Mouse (Mus musculus) ES-E14 (cell line): Measurements from ENCODE around the gene Sh3pxd2a. TPM values are rescaled to one million over a fixed set of nuclear protein-coding genes. Genes with fewer than 3 reads are reported as not detected.

Experiments used
- DNase-seq: peaks from one replicate; pipeline ENCODE4 v3.0.0-alpha.2; 2013; ENCODE audit warnings: low read depth, low spot score
- H3K27ac ChIP-seq: 2 replicates; pipeline ENCODE4 v1.5.1; 2012; ENCODE audit warnings: low read depth, mild to moderate bottlenecking, low read length, moderate library complexity, mixed read lengths; ENCODE audit not compliant: poor library complexity, insufficient read depth, severe bottlenecking
- H3K36me3 ChIP-seq: 2 replicates; pipeline ENCODE4 v1.6.1; 2012; ENCODE audit warnings: mild to moderate bottlenecking, low read length, moderate library complexity, mixed read lengths; ENCODE audit not compliant: control insufficient read depth, poor library complexity, insufficient read depth, severe bottlenecking
- H3K4me1 ChIP-seq, 2 experiments: fragments of 150-350 bp in 1 of 2; sonication (generic) in 1 of 2; 2 replicates each; pipeline ENCODE4 v1.6.1; 2012; ENCODE audit warnings: low read length in 2 of 2, mild to moderate bottlenecking in 1 of 2, mixed read lengths in 1 of 2; ENCODE audit not compliant: control insufficient read depth in 2 of 2, insufficient read depth in 2 of 2, poor library complexity in 1 of 2
- H3K4me3 ChIP-seq, 2 experiments: fragments of 150-350 bp in 1 of 2; sonication (generic) in 1 of 2; 2 replicates each; pipeline ENCODE4 v1.5.1; 2012; ENCODE audit warnings: low read length in 2 of 2, low read depth in 1 of 2, mild to moderate bottlenecking in 1 of 2, mixed read lengths in 1 of 2; ENCODE audit not compliant: insufficient read depth in 1 of 2, poor library complexity in 1 of 2, severe bottlenecking in 1 of 2
- H3K9ac ChIP-seq: 2 replicates; pipeline ENCODE4 v1.6.1; 2012; ENCODE audit warnings: low read depth, mild to moderate bottlenecking, low read length, mixed read lengths; ENCODE audit not compliant: poor library complexity, insufficient read depth, severe bottlenecking
- H3K9me3 ChIP-seq: fragments of 150-350 bp; sonication (generic); 2 replicates; pipeline ENCODE4 v1.6.1; 2012; ENCODE audit warnings: low read depth, mild to moderate bottlenecking, low read length; ENCODE audit not compliant: control insufficient read depth, insufficient read depth
- CHD2 ChIP-seq: IDR thresholded peaks from 2 replicates; pipeline ENCODE4 v1.6.1; 2014; ENCODE audit warnings: mild to moderate bottlenecking, low read depth, low read length, inconsistent platforms
- HCFC1 ChIP-seq: IDR thresholded peaks from 2 replicates; pipeline ENCODE4 v1.6.1; 2012; ENCODE audit warnings: low read length, inconsistent platforms, borderline replicate concordance; ENCODE audit not compliant: insufficient read depth
- MAFK ChIP-seq: IDR thresholded peaks from 2 replicates; pipeline ENCODE4 v1.6.1; 2014; ENCODE audit warnings: mild to moderate bottlenecking, low read depth, low read length, inconsistent platforms; ENCODE audit not compliant: insufficient read depth
- ZC3H11A ChIP-seq: IDR thresholded peaks from 2 replicates; pipeline ENCODE4 v1.6.1; 2012; ENCODE audit warnings: low read depth, mild to moderate bottlenecking, inconsistent platforms, low read length, borderline replicate concordance
- ZNF384 ChIP-seq: IDR thresholded peaks from 2 replicates; pipeline ENCODE4 v1.6.1; 2012; ENCODE audit warnings: low read depth, low read length, inconsistent platforms
- in situ Hi-C, 2 experiments: fragments of 600-800 bp; cut with MboI; formaldehyde crosslinking; loops; one replicate each; pipeline ENCODE4 v1.15.1; 2025; ENCODE audit warnings: low sequenced_read_pairs in 2 of 2, inconsistent platforms in 1 of 2; ENCODE audit not compliant: unreplicated experiment in 2 of 2
- total RNA-seq: library from RNA; depleted of rRNA; stranded (reverse); fragments of 300-350 nt; gene quantifications from 2 replicates; pipeline ENCODE4 v1.2.3, GENCODE M21; 2012

The Sh3pxd2a gene
- total RNA-seq, 1 experiment: 13.0 TPM

GRCm38 (mm10) chr19:47369008-47369407 is 95.2 kb downstream of the Sh3pxd2a start:
- no peak for DNase-seq
- no peak overlapping the region for H3K9ac ChIP-seq
- H3K4me1 ChIP-seq: peaks cover 0 to 1% of the 10 kb centered on the region in 2 experiments; a peak in 1 of 4 replicates
- H3K36me3 ChIP-seq: no peaks in the 10 kb centered on the region
- in situ Hi-C loops: no loop called here
- no peaks in the 10 kb centered on the region for H3K9me3 ChIP-seq
- H3K27ac ChIP-seq: no peak overlapping the region
- TF ChIP-seq ZC3H11A (no peak), HCFC1 (no peak), CHD2 (no peak), ZNF384 (no peak), MAFK (no peak)
- no peak overlapping the region for H3K4me3 ChIP-seq

GRCm38 (mm10) chr19:47367271-47367879 is 96.8 kb downstream of the Sh3pxd2a start:
- DNase-seq: no peak
- Histone ChIP-seq H3K4me3 (no peak overlapping the region), H3K36me3 (no peaks in the 10 kb centered on the region), H3K9ac (no peak overlapping the region), H3K27ac (no peak overlapping the region), H3K4me1 (no peaks in the 10 kb centered on the region), H3K9me3 (no peaks in the 10 kb centered on the region)
- TF ChIP-seq HCFC1 (no peak), ZNF384 (no peak), ZC3H11A (no peak), CHD2 (no peak), MAFK (no peak)
- in situ Hi-C loops: no loop called here

GRCm38 (mm10) chr19:47366576-47366975 is 97.6 kb downstream of the Sh3pxd2a start:
- Histone ChIP-seq H3K36me3 (no peaks in the 10 kb centered on the region), H3K4me3 (no peak overlapping the region), H3K27ac (no peak overlapping the region), H3K4me1 (no peaks in the 10 kb centered on the region), H3K9me3 (no peaks in the 10 kb centered on the region), H3K9ac (no peak overlapping the region)
- no peak for TF ChIP-seq ZNF384
- TF ChIP-seq ZC3H11A: no peak
- no peak for TF ChIP-seq MAFK
- no peak for TF ChIP-seq HCFC1
- TF ChIP-seq CHD2: no peak
- in situ Hi-C loops: no loop called here
- no peak for DNase-seq

- in situ Hi-C loops: no loop called here
- Histone ChIP-seq H3K4me1 (peaks cover 0 to 8% of the 10 kb centered on the region in 2 experiments; a peak in 1 of 4 replicates), H3K9ac (no peak overlapping the region), H3K4me3 (no peak overlapping the region), H3K27ac (no peak overlapping the region), H3K9me3 (no peaks in the 10 kb centered on the region), H3K36me3 (no peaks in the 10 kb centered on the region)
- DNase-seq: no peak
- TF ChIP-seq ZC3H11A (no peak), MAFK (no peak), HCFC1 (no peak), CHD2 (no peak), ZNF384 (no peak)
Measured at GRCm38 (mm10) chr19:47363086-47363668, 101.0 kb downstream of the Sh3pxd2a start.
